Mouse (Mus musculus) adrenal gland, postnatal 10 days (tissue): Measurements from ENCODE around the gene Vmn1r40. TPM values are rescaled to one million over a fixed set of nuclear protein-coding genes. Genes with fewer than 3 reads are reported as not detected.

Experiments
- total RNA-seq, 2 experiments: library from RNA; stranded (reverse); gene quantifications; 2 replicates each; pipeline ENCODE4 v1.2.3; 2021

Gene Vmn1r40
- total RNA-seq, 2 experiments from 2014 or later = not detected

Other genes starting within 250 kb of the Vmn1r40 start
- 10 to 100 TPM; 29.2 to 34.1 TPM for gene Chchd6, start 111.9 kb upstream of the Vmn1r40 start, total RNA-seq
- 10 to 100 TPM; 14.4 TPM for gene Txnrd3, start 63.6 kb upstream of the Vmn1r40 start, total RNA-seq
- gene Vmn1r41, start 33.2 kb downstream of the Vmn1r40 start, total RNA-seq = not detected
- gene Vmn1r42, start 168.9 kb downstream of the Vmn1r40 start, total RNA-seq = not detected
- gene Vmn1r43, start 168.9 kb downstream of the Vmn1r40 start, total RNA-seq = not detected
- not detected for gene Vmn1r44, start 176.1 kb downstream of the Vmn1r40 start, total RNA-seq
- not detected for gene Vmn1r45, start 233.1 kb downstream of the Vmn1r40 start, total RNA-seq